In genomic region chr3:52343270-52344070, GRCm38 (mm10) we compare ENCODE assay signal across 8 mouse cellular contexts.
DNase-seq lines count a peak whose midpoint lies in the region; ATAC-seq and TF ChIP-seq lines count a peak whose summit lies in the region.

No protein-coding gene starts in this region.

- no peak overlapping the region for H3K4me2 ChIP-seq in neural tube, embryonic 15.5 days

- H3K36me3 ChIP-seq in neural tube, embryonic 15.5 days, result no peaks in the 10 kb centered on the region
- peaks cover 15% of the 10 kb centered on the region for H3K36me3 ChIP-seq in limb, embryonic 10.5 days

- intact Hi-C loops in gastrocnemius, adult 2 months (cut with DNase I), result loop anchor here (5.0 kb wide), 1 partner anchor 71 kb away; no protein-coding TSS in a partner anchor
- intact Hi-C loops in gastrocnemius, postnatal 14 days (cut with DNase I; ENCODE audit: low total_unique reads), result no loop called here

- WGBS in neural tube, embryonic 15.5 days, result 84% methylated on average over 6 of the region's 6 CpGs
- WGBS in limb, embryonic 10.5 days, result 90% methylated on average over 6 of the region's 6 CpGs

- H3K9ac ChIP-seq in neural tube, embryonic 15.5 days (replicated peaks), result no peak overlapping the region

- H3K4me3 ChIP-seq in gastrocnemius, adult 2 months, result no peak overlapping the region; the same call in 1 of the 2 replicates
- no peak overlapping the region for H3K4me3 ChIP-seq in neural tube, embryonic 15.5 days (replicated peaks)
- H3K4me3 ChIP-seq in limb, embryonic 10.5 days, result no peak overlapping the region

- peak; percentile 69 for ATAC-seq in CD4-positive, CD25-positive, alpha-beta regulatory T cell, adult 4 months
- peak; percentile 66 for ATAC-seq in inflammation-experienced regulatory T-cells, adult 6 months
- no peak for ATAC-seq in neural tube, embryonic 15.5 days (ENCODE audit: low FRiP score)

- no peak for DNase-seq in gastrocnemius, adult 2 months
- DNase-seq in gastrocnemius, postnatal 14 days, result no peak
- peak; percentile 25 for DNase-seq in spleen, adult 12 weeks (ENCODE audit: low spot score)
- no peak for DNase-seq in right cerebral cortex, adult 2 months (ENCODE audit: low spot score in 2 of 2)
- DNase-seq in limb, embryonic 10.5 days (ENCODE audit: low spot score), result no peak

- H3K4me1 ChIP-seq in neural tube, embryonic 15.5 days, result peaks cover 19% of the 10 kb centered on the region
- H3K4me1 ChIP-seq in limb, embryonic 10.5 days, result peaks cover 23% of the 10 kb centered on the region

- H3K9me3 ChIP-seq in neural tube, embryonic 15.5 days (replicated peaks), result no peaks in the 10 kb centered on the region
- no peaks in the 10 kb centered on the region for H3K9me3 ChIP-seq in limb, embryonic 10.5 days (replicated peaks)

- TF ChIP-seq CTCF in gastrocnemius, adult 2 months (IDR thresholded peaks at IDR 0.05), result no peak

- H3K27me3 ChIP-seq in neural tube, embryonic 15.5 days (replicated peaks), result no peaks in the 10 kb centered on the region
- H3K27me3 ChIP-seq in limb, embryonic 10.5 days (ENCODE audit: low read depth, poor library complexity, severe bottlenecking), result no peaks in the 10 kb centered on the region

- H3K27ac ChIP-seq in gastrocnemius, adult 2 months, result peak overlapping the region; percentile 75
- H3K27ac ChIP-seq in neural tube, embryonic 15.5 days (replicated peaks), result no peak overlapping the region
- no peak overlapping the region for H3K27ac ChIP-seq in limb, embryonic 10.5 days
